Mouse (Mus musculus) ZHBTc4 (cell line): ENCODE measurements at regions not wholly inside any gene's neighbourhood (a gene's known extent, or its start where the extent isn't known, plus 50 kb on each side); places are given as distances from the start of the nearest gene placed in this dataset.

Experiments used
- DNase-seq: peaks from one replicate; pipeline ENCODE4 v3.0.0-alpha.2; 2011; ENCODE audit warnings: low read depth, low spot score

DNA sequence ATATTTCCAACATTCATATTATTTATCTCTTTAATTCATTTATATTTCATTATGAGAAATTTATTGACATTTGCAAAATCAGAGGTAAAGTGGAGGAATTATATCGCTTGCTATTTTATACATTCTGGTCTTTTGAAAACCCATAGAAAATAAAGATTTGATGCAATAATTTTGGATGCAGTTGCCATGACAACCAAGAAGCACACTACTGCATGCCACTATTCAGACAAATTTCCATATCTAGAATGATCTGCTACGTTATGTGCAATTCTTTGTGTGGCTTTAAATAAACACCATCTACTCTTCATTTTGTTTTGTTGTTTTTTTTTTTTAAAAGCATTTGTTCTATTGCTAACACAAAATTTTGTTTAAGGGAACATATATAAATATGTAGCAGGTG, 474.4 kb downstream of the Pcdh18 start:
- no peak for DNase-seq

- DNase-seq = no peak
These were observed 478.8 kb downstream of the Pcdh18 start for GRCm38 (mm10) chr3:49278356-49278755.

- DNase-seq = no peak
These were observed 482.7 kb downstream of the Pcdh18 start for GRCm38 (mm10) chr3:49274286-49274923.

- peak; percentile 6 for DNase-seq
These were observed 491.1 kb downstream of the Pcdh18 start for GRCm38 (mm10) chr3:49266048-49266447.
